Mouse (Mus musculus): Measurements from ENCODE around the gene Tmem106a. TPM values are rescaled to one million over a fixed set of nuclear protein-coding genes. Genes with fewer than 3 reads are reported as not detected.
"Not testable (repeated sequence)": the region's sequence is repeated elsewhere in the genome, so short reads cannot be mapped to it uniquely, and the experiment has no call there.

The Tmem106a gene
- polyA plus RNA-seq, 1 experiment from 2014 or later, result 6.7 TPM

GRCm38 (mm10) chr11:101607134-101607533 is 25.1 kb downstream of the Tmem106a start:
- not testable (repeated sequence) for H3K36me3 ChIP-seq (ENCODE audit: control insufficient read depth, insufficient read depth, low read length); H3K4me1 ChIP-seq (ENCODE audit: control insufficient read depth, insufficient read depth, low read length); H3K4me3 ChIP-seq (ENCODE audit: low read depth, low read length); H3K9ac ChIP-seq (replicated peaks; ENCODE audit: low read depth, low read length); H3K27ac ChIP-seq (ENCODE audit: low read length); ATAC-seq (ENCODE audit: insufficient number of reproducible peaks, insufficient read depth, low FRiP score, low read depth); H3K9me3 ChIP-seq (ENCODE audit: control insufficient read depth, low read depth, low read length); H3K27me3 ChIP-seq (ENCODE audit: control insufficient read depth, insufficient read depth, low read length); H3K4me2 ChIP-seq (replicated peaks; ENCODE audit: low read depth, low read length)
- 86% methylated on average over 4 of the region's 4 CpGs for WGBS

- Histone ChIP-seq H3K27me3 (ENCODE audit: control insufficient read depth, insufficient read depth, low read length) (no peaks in the 10 kb centered on the region), H3K36me3 (ENCODE audit: control insufficient read depth, insufficient read depth, low read length) (no peaks in the 10 kb centered on the region), H3K9ac (replicated peaks; ENCODE audit: low read depth, low read length) (no peak overlapping the region), H3K4me1 (ENCODE audit: control insufficient read depth, insufficient read depth, low read length) (no peaks in the 10 kb centered on the region), H3K9me3 (ENCODE audit: control insufficient read depth, low read depth, low read length) (no peaks in the 10 kb centered on the region), H3K4me2 (replicated peaks; ENCODE audit: low read depth, low read length) (0 out of 2 replicates have a peak overlapping the region, but pooled peaks have one; percentile 3), H3K4me3 (ENCODE audit: low read depth, low read length) (no peak overlapping the region), H3K27ac (ENCODE audit: low read length) (no peak overlapping the region)
- WGBS, result 25% methylated on average over 11 of the region's 11 CpGs
- ATAC-seq (ENCODE audit: insufficient number of reproducible peaks, insufficient read depth, low FRiP score, low read depth), result no peak
These were observed 28.4 kb downstream of the Tmem106a start for GRCm38 (mm10) chr11:101610445-101610844.

- ATAC-seq (ENCODE audit: insufficient number of reproducible peaks, insufficient read depth, low FRiP score, low read depth), result no peak
- 78% methylated on average over 6 of the region's 6 CpGs for WGBS
- no peaks in the 10 kb centered on the region for H3K9me3 ChIP-seq (ENCODE audit: control insufficient read depth, low read depth, low read length)
These were observed 31.6 kb downstream of the Tmem106a start for GRCm38 (mm10) chr11:101613596-101613995.

GRCm38 (mm10) chr11:101614116-101614515 is 32.1 kb downstream of the Tmem106a start:
- Histone ChIP-seq H3K27me3 (ENCODE audit: control insufficient read depth, insufficient read depth, low read length) (no peaks in the 10 kb centered on the region), H3K36me3 (ENCODE audit: control insufficient read depth, insufficient read depth, low read length) (no peaks in the 10 kb centered on the region), H3K27ac (ENCODE audit: low read length) (no peak overlapping the region), H3K9me3 (ENCODE audit: control insufficient read depth, low read depth, low read length) (no peaks in the 10 kb centered on the region), H3K4me1 (ENCODE audit: control insufficient read depth, insufficient read depth, low read length) (peaks cover 11% of the 10 kb centered on the region; the same call in 1 of the 2 replicates), H3K9ac (replicated peaks; ENCODE audit: low read depth, low read length) (no peak overlapping the region), H3K4me2 (replicated peaks; ENCODE audit: low read depth, low read length) (no peak overlapping the region), H3K4me3 (ENCODE audit: low read depth, low read length) (no peak overlapping the region)
- no peak for ATAC-seq (ENCODE audit: insufficient number of reproducible peaks, insufficient read depth, low FRiP score, low read depth)
- WGBS, result 70% methylated on average over 4 of the region's 4 CpGs

More at GRCm38 (mm10) chr11:101613596-101613995, 31.6 kb downstream of the Tmem106a start:
- H3K27me3 ChIP-seq (ENCODE audit: control insufficient read depth, insufficient read depth, low read length), result no peaks in the 10 kb centered on the region
- no peak overlapping the region for H3K27ac ChIP-seq (ENCODE audit: low read length)
- no peak overlapping the region for H3K9ac ChIP-seq (replicated peaks; ENCODE audit: low read depth, low read length)
- no peak overlapping the region for H3K4me3 ChIP-seq (ENCODE audit: low read depth, low read length)
- H3K4me1 ChIP-seq (ENCODE audit: control insufficient read depth, insufficient read depth, low read length), result peaks cover 11% of the 10 kb centered on the region; the same call in 1 of the 2 replicates
- no peaks in the 10 kb centered on the region for H3K36me3 ChIP-seq (ENCODE audit: control insufficient read depth, insufficient read depth, low read length)
- H3K4me2 ChIP-seq (replicated peaks; ENCODE audit: low read depth, low read length), result no peak overlapping the region

- 73% methylated on average over 6 of the region's 6 CpGs for WGBS
- Histone ChIP-seq H3K4me1 (ENCODE audit: control insufficient read depth, insufficient read depth, low read length) (peaks cover 11% of the 10 kb centered on the region; the same call in 1 of the 2 replicates), H3K4me2 (replicated peaks; ENCODE audit: low read depth, low read length) (no peak overlapping the region), H3K36me3 (ENCODE audit: control insufficient read depth, insufficient read depth, low read length) (no peaks in the 10 kb centered on the region), H3K9ac (replicated peaks; ENCODE audit: low read depth, low read length) (no peak overlapping the region), H3K27me3 (ENCODE audit: control insufficient read depth, insufficient read depth, low read length) (no peaks in the 10 kb centered on the region), H3K9me3 (ENCODE audit: control insufficient read depth, low read depth, low read length) (no peaks in the 10 kb centered on the region), H3K4me3 (ENCODE audit: low read depth, low read length) (no peak overlapping the region), H3K27ac (ENCODE audit: low read length) (no peak overlapping the region)
- ATAC-seq (ENCODE audit: insufficient number of reproducible peaks, insufficient read depth, low FRiP score, low read depth), result no peak
These were observed 33.3 kb downstream of the Tmem106a start for GRCm38 (mm10) chr11:101615380-101615779.

GRCm38 (mm10) chr11:101616104-101616503 is 34.1 kb downstream of the Tmem106a start:
- Histone ChIP-seq H3K4me1 (ENCODE audit: control insufficient read depth, insufficient read depth, low read length) (peaks cover 11% of the 10 kb centered on the region; the same call in 1 of the 2 replicates), H3K27me3 (ENCODE audit: control insufficient read depth, insufficient read depth, low read length) (no peaks in the 10 kb centered on the region), H3K4me3 (ENCODE audit: low read depth, low read length) (no peak overlapping the region), H3K36me3 (ENCODE audit: control insufficient read depth, insufficient read depth, low read length) (no peaks in the 10 kb centered on the region), H3K4me2 (replicated peaks; ENCODE audit: low read depth, low read length) (no peak overlapping the region), H3K9me3 (ENCODE audit: control insufficient read depth, low read depth, low read length) (no peaks in the 10 kb centered on the region), H3K27ac (ENCODE audit: low read length) (no peak overlapping the region), H3K9ac (replicated peaks; ENCODE audit: low read depth, low read length) (no peak overlapping the region)
- WGBS, result 85% methylated on average over 8 of the region's 8 CpGs
- ATAC-seq (ENCODE audit: insufficient number of reproducible peaks, insufficient read depth, low FRiP score, low read depth), result no peak

GRCm38 (mm10) chr11:101616948-101617767 is 35.1 kb downstream of the Tmem106a start:
- no peak overlapping the region for H3K4me3 ChIP-seq (ENCODE audit: low read depth, low read length)
- no peaks in the 10 kb centered on the region for H3K27me3 ChIP-seq (ENCODE audit: control insufficient read depth, insufficient read depth, low read length)
- peaks cover 11% of the 10 kb centered on the region; the same call in 1 of the 2 replicates for H3K4me1 ChIP-seq (ENCODE audit: control insufficient read depth, insufficient read depth, low read length)
- no peaks in the 10 kb centered on the region for H3K36me3 ChIP-seq (ENCODE audit: control insufficient read depth, insufficient read depth, low read length)
- 0 out of 2 replicates have a peak overlapping the region, but pooled peaks have one; percentile 25 for H3K4me2 ChIP-seq (replicated peaks; ENCODE audit: low read depth, low read length)
- no peak overlapping the region for H3K9ac ChIP-seq (replicated peaks; ENCODE audit: low read depth, low read length)
- H3K27ac ChIP-seq (ENCODE audit: low read length), result no peak overlapping the region
- WGBS, result 24% methylated on average over 18 of the region's 18 CpGs
- H3K9me3 ChIP-seq (ENCODE audit: control insufficient read depth, low read depth, low read length), result no peaks in the 10 kb centered on the region
- ATAC-seq (ENCODE audit: insufficient number of reproducible peaks, insufficient read depth, low FRiP score, low read depth), result no peak

GRCm38 (mm10) chr11:101617849-101618248 is 35.8 kb downstream of the Tmem106a start:
- WGBS, result 8% methylated on average over 8 of the region's 8 CpGs
- Histone ChIP-seq H3K9me3 (ENCODE audit: control insufficient read depth, low read depth, low read length) (no peaks in the 10 kb centered on the region), H3K4me2 (replicated peaks; ENCODE audit: low read depth, low read length) (peak overlapping the region; percentile 25), H3K27ac (ENCODE audit: low read length) (no peak overlapping the region), H3K9ac (replicated peaks; ENCODE audit: low read depth, low read length) (no peak overlapping the region), H3K27me3 (ENCODE audit: control insufficient read depth, insufficient read depth, low read length) (no peaks in the 10 kb centered on the region), H3K4me1 (ENCODE audit: control insufficient read depth, insufficient read depth, low read length) (peaks cover 11% of the 10 kb centered on the region; the same call in 1 of the 2 replicates), H3K4me3 (ENCODE audit: low read depth, low read length) (no peak overlapping the region), H3K36me3 (ENCODE audit: control insufficient read depth, insufficient read depth, low read length) (no peaks in the 10 kb centered on the region)
- peak; percentile 74; the same call in 1 of the 2 replicates for ATAC-seq (ENCODE audit: insufficient number of reproducible peaks, insufficient read depth, low FRiP score, low read depth)
